Mouse (Mus musculus) A20 (cell line): ENCODE data around the gene Crot.
"Not testable (repeated sequence)": the region's sequence is repeated elsewhere in the genome, so short reads cannot be mapped to it uniquely, and the experiment has no call there.

Experiments used
- DNase-seq: peaks from one replicate; pipeline ENCODE4 v3.0.0-alpha.2; 2011; ENCODE audit warnings: low read depth, low spot score

Crot gene

GRCm38 (mm10) chr5:8996686-8997512, at the start of gene Crot:
Gene Crot (minus strand): TSS chr5:8997324.
- peak; percentile 96 for DNase-seq

- no peak for DNase-seq
Observed at GRCm38 (mm10) chr5:9045904-9046303, 48.8 kb upstream of the Crot start.

GRCm38 (mm10) chr5:9044821-9045220, 47.7 kb upstream of the Crot start:
- no peak for DNase-seq

GRCm38 (mm10) chr5:9043582-9044267, 46.6 kb upstream of the Crot start:
- DNase-seq, result peak; percentile 18

GRCm38 (mm10) chr5:9042721-9043416, 45.7 kb upstream of the Crot start:
- DNase-seq, result no peak

- no peak for DNase-seq
Observed at GRCm38 (mm10) chr5:9040665-9041215, 43.6 kb upstream of the Crot start.

GRCm38 (mm10) chr5:9039978-9040377, 42.9 kb upstream of the Crot start:
- DNase-seq, result no peak

- DNase-seq, result peak; percentile 90
Observed at GRCm38 (mm10) chr5:9037292-9037691, 40.2 kb upstream of the Crot start.

- no peak for DNase-seq
Observed at GRCm38 (mm10) chr5:9035457-9035856, 38.3 kb upstream of the Crot start.

- no peak for DNase-seq
Observed at GRCm38 (mm10) chr5:9034535-9034934, 37.4 kb upstream of the Crot start.

GRCm38 (mm10) chr5:9033843-9034242, 36.7 kb upstream of the Crot start:
- no peak for DNase-seq

- peak; percentile 55 for DNase-seq
Observed at GRCm38 (mm10) chr5:9032641-9033040, 35.5 kb upstream of the Crot start.

- no peak for DNase-seq
Observed at GRCm38 (mm10) chr5:9032101-9032590, 35.0 kb upstream of the Crot start.

GRCm38 (mm10) chr5:9028266-9028841, 31.2 kb upstream of the Crot start:
- no peak for DNase-seq

- DNase-seq, result no peak
Observed at GRCm38 (mm10) chr5:9015352-9015751, 18.2 kb upstream of the Crot start.

- DNase-seq, result no peak
Observed at GRCm38 (mm10) chr5:9014774-9015173, 17.6 kb upstream of the Crot start.

GRCm38 (mm10) chr5:9011374-9011773, 14.2 kb upstream of the Crot start:
- no peak for DNase-seq

GRCm38 (mm10) chr5:9010166-9010565, 13.0 kb upstream of the Crot start:
- DNase-seq, result no peak

- DNase-seq, result not testable (repeated sequence)
Observed at GRCm38 (mm10) chr5:9006585-9006984, 9.5 kb upstream of the Crot start.

GRCm38 (mm10) chr5:9000006-9000405, 2.9 kb upstream of the Crot start:
- DNase-seq, result not testable (repeated sequence)

- DNase-seq, result no peak
Observed at GRCm38 (mm10) chr5:8999108-8999507, 2.0 kb upstream of the Crot start.

GRCm38 (mm10) chr5:8997513-8997895, 380 bp upstream of the Crot start:
- no peak for DNase-seq
